Mouse (Mus musculus) B cell, adult 2 months (primary cell): Measurements from ENCODE around the gene Vpreb1.
"Not testable (repeated sequence)": the region's sequence is repeated elsewhere in the genome, so short reads cannot be mapped to it uniquely, and the experiment has no call there.

ENCODE experiments used
- DNase-seq, 2 experiments: peaks; one replicate each; pipeline ENCODE4 v3.0.0; 2022

The Vpreb1 gene

DNA sequence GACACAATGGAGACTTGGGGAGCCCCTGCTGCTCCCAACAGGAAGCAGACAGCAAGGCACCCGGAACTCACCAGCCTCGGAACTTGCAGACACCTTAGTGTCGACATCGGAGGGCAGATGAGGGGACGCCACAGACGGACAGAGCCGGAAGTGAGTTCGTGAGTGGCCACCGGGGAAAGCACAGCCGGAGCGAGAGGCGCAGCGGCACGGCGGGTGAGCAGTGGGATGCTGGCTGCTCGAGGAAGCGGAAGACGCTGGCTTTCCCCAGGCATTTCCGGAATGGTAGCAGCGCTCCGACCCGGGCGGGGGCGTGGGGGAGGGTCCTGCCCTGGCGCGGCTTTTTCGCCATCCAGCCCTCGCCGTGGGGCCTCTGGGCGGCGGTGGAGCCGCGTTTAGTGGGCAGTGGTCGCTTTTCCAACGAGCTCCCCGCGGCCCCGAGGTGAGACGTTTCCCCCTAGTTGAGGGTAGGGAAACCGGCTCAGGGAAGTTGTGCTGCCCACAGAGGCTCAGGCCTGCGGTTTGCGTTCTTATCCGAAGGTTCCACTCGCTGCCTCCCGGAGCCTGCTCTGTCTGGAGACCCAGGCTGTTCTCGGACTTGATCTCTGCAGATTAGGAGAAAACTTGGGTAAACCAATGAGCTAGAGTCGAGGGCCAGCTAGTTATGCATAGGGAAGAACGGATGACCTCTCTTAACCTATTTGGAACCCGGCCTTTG is at the start of gene Vpreb1, which contains the start of gene Top3b:
Gene Vpreb1 (minus strand): TSS at position 227 of the 715 bp plus-strand sequence.
Gene Top3b (plus strand): TSS at position 120 of the 715 bp plus-strand sequence.
- DNase-seq = peak; percentile 87 to 88

DNA sequence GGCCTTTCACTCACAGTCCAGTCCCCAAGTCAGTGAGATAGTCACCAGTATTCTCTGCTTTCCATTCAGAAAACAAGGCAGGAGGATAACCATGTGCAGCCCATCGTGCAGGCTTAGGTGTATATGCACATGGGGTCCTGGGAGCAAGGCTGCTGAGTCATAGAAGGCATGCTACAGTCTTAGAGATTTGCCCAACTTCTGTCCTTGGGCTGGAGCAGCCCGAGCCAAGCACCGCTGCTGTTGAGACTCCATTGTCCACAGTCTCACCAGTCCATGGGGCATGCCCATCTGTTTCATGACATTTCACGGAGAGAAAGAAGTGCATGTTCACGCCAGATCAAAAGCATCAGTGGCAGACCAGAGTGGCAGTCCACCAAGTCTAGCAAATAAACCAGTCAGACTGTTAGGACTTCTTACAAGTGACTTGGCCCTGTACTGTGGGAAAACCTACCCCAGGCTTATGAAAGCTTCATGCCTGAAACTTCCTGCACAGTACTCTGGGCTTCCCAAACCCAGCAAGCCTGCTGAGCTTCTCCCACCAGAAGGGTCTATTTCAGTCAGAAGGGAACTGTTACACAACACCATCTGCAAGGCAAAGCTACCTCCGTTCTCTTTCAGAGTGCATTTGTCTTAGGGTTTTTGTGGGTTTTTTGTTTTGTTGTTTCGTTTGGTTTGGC is 47.9 kb upstream of the Vpreb1 start:
- no peak for DNase-seq

DNA sequence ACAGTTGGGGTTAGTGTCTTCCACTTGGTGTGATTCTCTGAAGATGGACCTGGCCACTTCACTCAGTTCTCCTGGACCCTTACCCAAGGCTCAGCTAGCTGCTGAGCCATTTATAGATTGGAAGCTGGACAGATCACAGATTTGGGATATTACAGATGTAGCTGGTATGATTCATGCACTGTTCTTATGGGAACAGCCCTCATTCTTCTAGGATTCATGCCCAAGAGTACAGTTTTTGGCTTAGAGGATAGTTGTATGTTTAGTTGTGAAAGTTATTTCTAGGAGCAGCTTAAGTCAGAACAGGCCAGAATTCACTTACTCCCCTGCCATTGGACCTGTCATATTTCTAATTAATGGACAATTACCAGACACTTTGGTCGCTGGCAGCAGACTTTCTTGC is 42.8 kb upstream of the Vpreb1 start:
- DNase-seq = no peak

GRCm38 (mm10) chr16:16911641-16912597 is 41.3 kb upstream of the Vpreb1 start:
- DNase-seq = peak; percentile 78 to 80

- no peak for DNase-seq
These were observed 37.2 kb upstream of the Vpreb1 start for GRCm38 (mm10) chr16:16907799-16908198.

GRCm38 (mm10) chr16:16903188-16903587 is 32.5 kb upstream of the Vpreb1 start:
- no peak for DNase-seq

DNA sequence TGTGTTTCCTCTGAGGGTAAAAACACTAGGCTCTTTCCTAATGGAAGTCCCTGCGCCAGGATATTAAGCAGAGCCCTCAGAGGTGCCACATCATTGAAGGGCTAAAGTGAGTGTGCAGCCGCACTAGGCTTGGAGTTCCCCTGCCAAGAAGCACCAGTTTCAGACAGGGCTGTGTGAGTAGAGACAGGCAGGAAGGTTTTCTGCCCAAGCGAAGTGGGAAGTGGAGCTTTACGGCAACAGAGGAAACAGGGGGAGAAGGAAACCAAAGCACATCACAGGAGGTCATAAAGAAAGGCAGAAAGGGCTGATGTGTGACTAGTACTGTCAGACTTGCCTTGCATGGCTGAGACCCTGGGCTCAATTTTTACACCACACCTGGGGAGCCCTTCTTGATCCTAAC is 31.7 kb upstream of the Vpreb1 start:
- no peak for DNase-seq

- no peak for DNase-seq
These were observed 26.5 kb upstream of the Vpreb1 start for GRCm38 (mm10) chr16:16897056-16897584.

DNA sequence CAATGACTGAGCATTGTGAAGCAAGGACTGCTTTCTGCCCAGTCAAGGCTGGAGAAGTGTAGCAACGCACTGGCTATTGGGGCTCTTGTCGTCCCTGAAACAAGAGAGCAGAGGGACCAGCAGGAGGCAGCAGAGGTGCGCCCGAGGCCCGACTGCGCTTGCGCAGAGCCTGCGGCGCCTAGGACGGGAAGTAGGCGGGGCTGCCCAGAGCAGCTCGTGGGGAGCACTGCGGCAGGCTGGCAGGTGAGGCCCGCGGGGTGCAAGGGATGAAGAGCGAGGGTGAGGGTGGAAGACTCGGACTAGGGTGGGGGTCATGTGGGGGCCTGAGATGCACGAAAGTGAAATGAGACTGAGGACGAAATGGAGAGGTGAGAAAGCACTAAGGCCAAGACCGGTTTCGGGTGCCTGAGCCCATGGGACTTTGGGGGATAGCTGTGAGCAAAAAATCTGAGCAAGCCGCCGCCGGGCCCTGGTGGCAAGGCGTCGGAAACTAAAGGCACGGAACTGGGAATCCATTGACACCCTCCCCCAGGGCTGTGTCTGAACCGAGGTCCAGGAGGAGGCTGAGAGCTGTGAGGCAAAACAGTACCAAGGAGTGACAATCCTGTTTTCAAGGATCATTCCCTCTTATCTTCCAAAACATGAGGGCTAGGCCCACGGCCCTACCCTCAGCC is 25.9 kb upstream of the Vpreb1 start, which contains the start of gene Ppm1f:
Gene Ppm1f (plus strand): TSS at position 88 of the 674 bp plus-strand sequence.
- DNase-seq = peak; percentile 97

GRCm38 (mm10) chr16:16896015-16896381 is 25.4 kb upstream of the Vpreb1 start:
- peak; percentile 66 to 67 for DNase-seq

DNA sequence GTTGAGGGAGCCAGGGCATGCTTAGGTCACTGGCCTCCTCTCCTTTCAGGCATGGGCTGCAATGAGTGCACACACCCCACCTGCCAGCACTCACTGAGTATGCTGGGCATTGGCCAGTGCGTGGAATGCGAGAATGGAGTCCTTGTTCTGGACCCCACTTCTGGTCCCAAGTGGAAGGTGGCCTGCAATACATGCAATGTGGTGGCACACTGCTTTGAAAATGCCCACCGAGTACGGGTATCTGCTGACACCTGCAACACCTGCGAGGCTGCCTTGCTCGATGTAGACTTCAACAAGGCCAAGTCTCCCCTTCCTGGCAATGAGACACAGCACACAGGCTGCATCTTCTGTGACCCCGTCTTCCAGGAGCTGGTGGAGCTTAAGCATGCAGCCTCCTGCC is 21.7 kb upstream of the Vpreb1 start:
- no peak for DNase-seq

DNA sequence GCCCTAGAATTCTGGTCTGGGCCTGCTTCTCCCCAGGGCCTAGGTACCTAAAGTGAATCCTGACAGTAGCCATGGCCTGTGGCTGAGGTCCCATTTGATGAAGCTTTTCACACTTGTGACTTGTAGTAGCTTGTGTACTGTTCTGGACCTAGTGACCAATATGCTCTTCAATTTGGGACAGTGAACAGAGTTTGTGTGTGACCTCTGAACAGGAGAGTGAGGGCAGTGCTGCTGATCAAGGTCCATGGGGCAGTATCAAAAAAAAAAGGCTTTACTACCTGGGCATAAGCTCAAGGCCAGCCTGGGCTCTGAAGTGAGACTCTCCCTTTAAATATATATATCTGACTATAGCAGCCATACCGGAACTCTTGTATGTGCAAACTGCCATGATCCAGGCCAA is 17.7 kb upstream of the Vpreb1 start:
- no peak for DNase-seq

GRCm38 (mm10) chr16:16879025-16879424 is 8.4 kb upstream of the Vpreb1 start:
- no peak for DNase-seq

- no peak for DNase-seq
These were observed 414 bp downstream of the Vpreb1 start for GRCm38 (mm10) chr16:16870241-16870616.

GRCm38 (mm10) chr16:16865696-16866561 is 4.7 kb downstream of the Vpreb1 start:
- no peak for DNase-seq

GRCm38 (mm10) chr16:16865217-16865616 is 5.4 kb downstream of the Vpreb1 start:
- peak; percentile 11 to 13 for DNase-seq

DNA sequence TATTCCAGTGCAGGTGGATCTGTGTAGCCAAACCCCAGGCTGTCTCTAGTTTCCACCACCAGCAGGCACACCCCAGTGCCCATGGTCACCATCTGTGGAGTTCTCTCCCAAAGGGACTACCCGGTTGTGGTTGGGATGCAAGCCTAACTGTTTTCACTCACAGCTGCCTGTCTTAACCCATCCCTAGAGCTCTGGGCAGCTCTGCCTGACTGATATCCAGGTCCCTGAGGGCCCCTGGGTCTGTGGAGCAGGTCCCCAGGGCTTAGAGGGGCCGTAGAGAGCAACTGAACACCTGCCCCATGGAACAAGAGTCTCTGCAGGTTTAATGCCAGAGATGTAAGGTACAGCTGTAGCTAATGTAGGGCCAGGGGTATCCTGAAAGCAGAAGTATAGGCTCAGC is 6.7 kb downstream of the Vpreb1 start, which contains the start of gene Igll1:
Gene Igll1 (minus strand): TSS at position 8 of the 400 bp plus-strand sequence.
- DNase-seq = no peak

GRCm38 (mm10) chr16:16862288-16862687 is 8.4 kb downstream of the Vpreb1 start:
- no peak for DNase-seq

DNA sequence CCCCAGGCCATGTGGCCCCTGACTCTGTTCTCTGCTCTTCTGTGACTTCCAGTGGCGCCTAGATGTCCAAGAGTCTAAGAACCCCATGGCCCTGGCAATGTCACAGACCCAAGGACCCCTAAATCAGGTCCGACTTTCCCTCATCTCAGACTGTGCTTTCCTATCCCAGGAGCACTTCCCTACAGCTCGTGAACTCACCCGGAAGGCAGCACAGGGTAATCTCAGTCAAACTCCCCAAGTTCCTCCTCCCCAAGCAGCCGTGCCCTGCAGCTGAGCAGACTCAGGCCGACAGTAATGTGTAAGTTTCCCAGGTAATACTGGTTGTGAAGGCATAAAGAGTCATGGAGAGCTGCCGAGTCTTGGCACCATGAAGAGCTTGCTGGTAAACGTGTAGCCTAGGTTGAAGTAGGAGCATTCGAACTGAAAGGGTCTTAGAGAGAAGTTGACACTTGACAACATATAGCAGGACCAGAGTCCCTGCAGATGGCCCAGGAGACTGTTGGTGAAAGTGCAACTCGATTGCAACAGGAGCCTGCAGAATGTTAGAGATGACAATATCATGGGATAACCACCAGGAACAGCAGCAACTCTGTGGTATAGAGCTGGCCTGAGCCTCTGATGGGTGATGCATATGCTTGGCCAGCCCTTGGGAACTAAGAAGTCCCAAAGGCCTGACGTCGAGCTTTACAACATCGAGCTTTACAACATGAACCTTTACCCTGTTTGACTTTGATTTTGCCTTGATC is 13.7 kb downstream of the Vpreb1 start:
- no peak for DNase-seq

- not testable (repeated sequence) for DNase-seq
These were observed 14.6 kb downstream of the Vpreb1 start for GRCm38 (mm10) chr16:16856054-16856453.
